Mouse (Mus musculus) MEL (cell line): Measurements from ENCODE around the gene Ccna2. TPM values are rescaled to one million over a fixed set of nuclear protein-coding genes. Genes with fewer than 3 reads are reported as not detected.
A peak's percentile ranks its signal among the peaks of the same experiment; 100 is the strongest.

Experiments
- DNase-seq: peaks from one replicate; pipeline ENCODE4 v3.0.0; 2011; ENCODE audit warnings: low read depth, low spot score
- H3K27ac ChIP-seq: 2 replicates; pipeline ENCODE4 v1.5.1; 2012; ENCODE audit warnings: low read depth, mild to moderate bottlenecking, control low read depth, low read length, moderate library complexity; ENCODE audit not compliant: control insufficient read depth
- H3K27me3 ChIP-seq, 2 experiments: fragments of 150-350 bp in 1 of 2; sonication (generic) in 1 of 2; 2 replicates each; pipeline ENCODE4 v1.6.1; 2012; ENCODE audit warnings: low read length in 2 of 2, mild to moderate bottlenecking in 2 of 2, improper control_type of control experiment in 1 of 2, moderate library complexity in 1 of 2; ENCODE audit not compliant: insufficient read depth in 2 of 2, control insufficient read depth in 1 of 2
- H3K36me3 ChIP-seq, 2 experiments: 2 replicates each; pipeline ENCODE4 v1.6.1; 2012 to 2014; ENCODE audit warnings: low read length in 2 of 2, improper control_type of control experiment in 1 of 2, inconsistent platforms in 1 of 2, mild to moderate bottlenecking in 1 of 2; ENCODE audit not compliant: insufficient read depth in 2 of 2, control insufficient read depth in 1 of 2
- H3K4me1 ChIP-seq, 2 experiments: fragments of 150-350 bp in 1 of 2; sonication (generic) in 1 of 2; 2 replicates each; pipeline ENCODE4 v1.6.1; 2012; ENCODE audit warnings: low read length in 2 of 2, improper control_type of control experiment in 1 of 2, mild to moderate bottlenecking in 1 of 2; ENCODE audit not compliant: insufficient read depth in 2 of 2, control insufficient read depth in 1 of 2
- H3K4me3 ChIP-seq, 2 experiments: fragments of 150-350 bp in 1 of 2; sonication (generic) in 1 of 2; 2 replicates each; pipeline ENCODE4 v1.5.1; 2012; ENCODE audit warnings: low read depth in 2 of 2, low read length in 2 of 2, mild to moderate bottlenecking in 2 of 2, moderate library complexity in 2 of 2, control low read depth in 1 of 2, improper control_type of control experiment in 1 of 2; ENCODE audit not compliant: control insufficient read depth in 1 of 2, insufficient read depth in 1 of 2
- H3K79me2 ChIP-seq: 2 replicates; pipeline ENCODE4 v1.6.1; 2012; ENCODE audit warnings: mild to moderate bottlenecking, low read length, moderate library complexity; ENCODE audit not compliant: control insufficient read depth, poor library complexity, insufficient read depth
- H3K9ac ChIP-seq: 2 replicates; pipeline ENCODE4 v1.6.1; 2012; ENCODE audit warnings: low read depth, mild to moderate bottlenecking, control low read depth, low read length, moderate library complexity; ENCODE audit not compliant: control insufficient read depth, poor library complexity, severe bottlenecking
- H3K9me3 ChIP-seq: fragments of 150-350 bp; sonication (generic); replicated peaks from 2 replicates; pipeline ENCODE4 v1.6.1; 2012; ENCODE audit warnings: mild to moderate bottlenecking, low read length, improper control_type of control experiment, moderate library complexity; ENCODE audit not compliant: insufficient read depth
- CHD1 ChIP-seq: IDR thresholded peaks from 2 replicates; pipeline ENCODE4 v1.6.1; 2012; ENCODE audit warnings: low read depth, mild to moderate bottlenecking, inconsistent platforms, low read length, improper control_type of control experiment
- CHD2 ChIP-seq: IDR thresholded peaks from 2 replicates; pipeline ENCODE4 v1.6.1; 2011; ENCODE audit warnings: low read length, improper control_type of control experiment
- E2F4 ChIP-seq: IDR thresholded peaks from 2 replicates; pipeline ENCODE4 v1.6.1; 2011; ENCODE audit warnings: low read depth, low read length, improper control_type of control experiment, borderline replicate concordance
- ELF1 ChIP-seq: IDR thresholded peaks from 2 replicates; pipeline ENCODE4 v1.6.1; 2014; ENCODE audit warnings: low read depth, mild to moderate bottlenecking, inconsistent platforms, low read length, improper control_type of control experiment, moderate library complexity
- GABPA ChIP-seq: IDR thresholded peaks from 2 replicates; pipeline ENCODE4 v1.6.1; 2012; ENCODE audit warnings: low read depth, mild to moderate bottlenecking, inconsistent platforms, low read length, improper control_type of control experiment, moderate library complexity
- GATA1 ChIP-seq: IDR thresholded peaks from 2 replicates; pipeline ENCODE4 v1.6.1; 2011; ENCODE audit warnings: low read depth, low read length, improper control_type of control experiment
- HCFC1 ChIP-seq: IDR thresholded peaks from 2 replicates; pipeline ENCODE4 v1.6.1; 2012; ENCODE audit warnings: low read depth, mild to moderate bottlenecking, inconsistent platforms, low read length, improper control_type of control experiment, moderate library complexity
- JUND ChIP-seq: IDR thresholded peaks from 2 replicates; pipeline ENCODE4 v1.6.1; 2011; ENCODE audit warnings: low read depth, mild to moderate bottlenecking, improper control_type of control experiment, low read length
- MAFK ChIP-seq: IDR thresholded peaks from 2 replicates; pipeline ENCODE4 v1.6.1; 2011; ENCODE audit warnings: low read depth, mild to moderate bottlenecking, low read length, improper control_type of control experiment, borderline replicate concordance
- MEF2A ChIP-seq: IDR thresholded peaks from 2 replicates; pipeline ENCODE4 v1.6.1; 2014; ENCODE audit warnings: low read depth, mild to moderate bottlenecking, inconsistent platforms, low read length, improper control_type of control experiment; ENCODE audit not compliant: poor library complexity, insufficient replicate concordance, severe bottlenecking; ENCODE audit errors: extremely low read depth
- MXI1 ChIP-seq: IDR thresholded peaks from 2 replicates; pipeline ENCODE4 v1.6.1; 2011; ENCODE audit warnings: mild to moderate bottlenecking, low read depth, low read length, improper control_type of control experiment
- MYB ChIP-seq: IDR thresholded peaks from 2 replicates; pipeline ENCODE4 v1.6.1; 2011; ENCODE audit warnings: mild to moderate bottlenecking, low read depth, low read length, improper control_type of control experiment
- MYC ChIP-seq: IDR thresholded peaks from 2 replicates; pipeline ENCODE4 v1.6.1; 2011; ENCODE audit warnings: low read depth, mild to moderate bottlenecking, low read length, improper control_type of control experiment, moderate library complexity
- NELFE ChIP-seq: IDR thresholded peaks from 2 replicates; pipeline ENCODE4 v1.6.1; 2011; ENCODE audit warnings: low read depth, low read length, improper control_type of control experiment
- NRF1 ChIP-seq: IDR thresholded peaks from 2 replicates; pipeline ENCODE4 v1.6.1; 2014; ENCODE audit warnings: low read depth, mild to moderate bottlenecking, inconsistent platforms, low read length, improper control_type of control experiment, moderate library complexity; ENCODE audit not compliant: poor library complexity, insufficient read depth, severe bottlenecking
- POLR2A ChIP-seq, 2 experiments: IDR thresholded peaks; 2 replicates each; pipeline ENCODE4 v1.6.1; 2011 to 2012; ENCODE audit warnings: low read length in 2 of 2, mild to moderate bottlenecking in 2 of 2, control low read depth in 1 of 2, improper control_type of control experiment in 1 of 2, low read depth in 1 of 2, moderate library complexity in 1 of 2; ENCODE audit not compliant: control insufficient read depth in 1 of 2, insufficient read depth in 1 of 2, poor library complexity in 1 of 2
- POLR2AphosphoS2 ChIP-seq: IDR thresholded peaks from 2 replicates; pipeline ENCODE4 v1.6.1; 2011; ENCODE audit warnings: low read length, improper control_type of control experiment
- POLR2AphosphoS5 ChIP-seq: IDR thresholded peaks from 2 replicates; pipeline ENCODE4 v1.6.1; 2012; ENCODE audit warnings: low read depth, borderline replicate concordance, mild to moderate bottlenecking, inconsistent platforms, low read length, moderate library complexity, mixed read lengths
- RAD21 ChIP-seq: IDR thresholded peaks from 2 replicates; pipeline ENCODE4 v1.6.1; 2011; ENCODE audit warnings: mild to moderate bottlenecking, low read depth, low read length, improper control_type of control experiment
- RCOR1 ChIP-seq: IDR thresholded peaks from 2 replicates; pipeline ENCODE4 v1.6.1; 2012; ENCODE audit warnings: low read depth, mild to moderate bottlenecking, inconsistent platforms, low read length, improper control_type of control experiment
- SIN3A ChIP-seq: IDR thresholded peaks from 2 replicates; pipeline ENCODE4 v1.6.1; 2012; ENCODE audit warnings: low read length, improper control_type of control experiment, inconsistent platforms
- SMC3 ChIP-seq: IDR thresholded peaks from 2 replicates; pipeline ENCODE4 v1.6.1; 2011; ENCODE audit warnings: low read depth, low read length, improper control_type of control experiment
- TBP ChIP-seq: IDR thresholded peaks from 2 replicates; pipeline ENCODE4 v1.8.0; 2011; ENCODE audit warnings: low read depth, low read length, improper control_type of control experiment
- UBTF ChIP-seq: IDR thresholded peaks from 2 replicates; pipeline ENCODE4 v1.6.1; 2012; ENCODE audit warnings: low read depth, mild to moderate bottlenecking, inconsistent platforms, low read length, improper control_type of control experiment, moderate library complexity, borderline replicate concordance; ENCODE audit not compliant: insufficient read depth
- USF1 ChIP-seq: IDR thresholded peaks from 2 replicates; pipeline ENCODE4 v1.6.1; 2014; ENCODE audit warnings: low read depth, mild to moderate bottlenecking, inconsistent platforms, low read length, improper control_type of control experiment, moderate library complexity
- USF2 ChIP-seq, 2 experiments: IDR thresholded peaks; 2 replicates each; pipeline ENCODE4 v1.6.1; 2011 to 2012; ENCODE audit warnings: improper control_type of control experiment in 2 of 2, low read length in 2 of 2, borderline replicate concordance in 1 of 2, inconsistent platforms in 1 of 2, low read depth in 1 of 2, mild to moderate bottlenecking in 1 of 2; ENCODE audit not compliant: insufficient read depth in 1 of 2
- ZC3H11A ChIP-seq: IDR thresholded peaks from 2 replicates; pipeline ENCODE4 v1.6.1; 2012; ENCODE audit warnings: low read depth, mild to moderate bottlenecking, inconsistent platforms, low read length, improper control_type of control experiment
- ZKSCAN1 ChIP-seq: IDR thresholded peaks from 2 replicates; pipeline ENCODE4 v1.6.1; 2012; ENCODE audit warnings: low read depth, mild to moderate bottlenecking, inconsistent platforms, low read length, improper control_type of control experiment, moderate library complexity
- ZMIZ1 ChIP-seq: IDR thresholded peaks from 2 replicates; pipeline ENCODE4 v1.6.1; 2012; ENCODE audit warnings: low read depth, mild to moderate bottlenecking, inconsistent platforms, low read length, improper control_type of control experiment, moderate library complexity
- ZNF384 ChIP-seq: IDR thresholded peaks from 2 replicates; pipeline ENCODE4 v1.6.1; 2012; ENCODE audit warnings: low read depth, mild to moderate bottlenecking, inconsistent platforms, low read length, improper control_type of control experiment
- polyA plus RNA-seq, 2 experiments: library from polyadenylated mRNA; stranded (reverse) in 1 of 2; unstranded in 1 of 2; fragments of >175 nt in 1 of 2; fragments of >200 nt in 1 of 2; gene quantifications; 2 replicates each; pipeline versions ENCODE4 v1.2.1 to v1.2.4; 2012; ENCODE audit warnings: low replicate concordance in 2 of 2, low read depth in 1 of 2; ENCODE audit not compliant: insufficient read length in 2 of 2, insufficient read depth in 1 of 2, missing spikeins in 1 of 2
- total RNA-seq: library from RNA; depleted of rRNA; stranded (reverse); fragments of 300-350 nt; gene quantifications from 2 replicates; pipeline ENCODE4 v1.2.3, GENCODE M21; 2012

The Ccna2 gene
- total and polyA plus RNA-seq, 3 experiments: 124 to 487 (median 180) TPM

DNA sequence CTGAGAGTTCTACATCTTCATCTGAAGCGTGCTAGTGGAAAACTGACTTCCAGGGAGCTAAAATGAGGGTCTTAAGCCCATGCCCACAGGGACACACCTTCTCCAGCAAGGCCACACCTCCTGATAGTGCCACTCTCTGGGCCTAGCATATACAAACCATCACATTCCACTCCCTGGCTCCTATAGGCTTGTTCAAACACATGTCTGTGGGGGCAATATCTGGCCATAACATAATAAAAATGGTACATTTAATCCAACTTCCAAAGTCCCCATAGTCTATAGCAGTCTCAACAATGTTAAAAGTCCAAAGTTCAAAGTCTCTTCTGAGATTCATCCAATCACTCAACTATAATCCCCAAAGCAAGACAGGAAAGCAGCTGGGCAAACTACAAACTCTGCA, 14.3 kb downstream of the Ccna2 start:
- H3K79me2 ChIP-seq: peaks cover 4% of the 10 kb centered on the region
- H3K36me3 ChIP-seq: peaks cover 0 to 7% of the 10 kb centered on the region in 2 experiments; a peak in 3 of 4 replicates
- H3K9ac ChIP-seq: no peak overlapping the region
- no peaks in the 10 kb centered on the region for H3K9me3 ChIP-seq
- TF ChIP-seq MYB (no peak), JUND (no peak)
- H3K27me3 ChIP-seq: no peaks in the 10 kb centered on the region
- DNase-seq: no peak
- no peak overlapping the region for H3K27ac ChIP-seq
- H3K4me1 ChIP-seq: no peaks in the 10 kb centered on the region
- no peak overlapping the region for H3K4me3 ChIP-seq

DNA sequence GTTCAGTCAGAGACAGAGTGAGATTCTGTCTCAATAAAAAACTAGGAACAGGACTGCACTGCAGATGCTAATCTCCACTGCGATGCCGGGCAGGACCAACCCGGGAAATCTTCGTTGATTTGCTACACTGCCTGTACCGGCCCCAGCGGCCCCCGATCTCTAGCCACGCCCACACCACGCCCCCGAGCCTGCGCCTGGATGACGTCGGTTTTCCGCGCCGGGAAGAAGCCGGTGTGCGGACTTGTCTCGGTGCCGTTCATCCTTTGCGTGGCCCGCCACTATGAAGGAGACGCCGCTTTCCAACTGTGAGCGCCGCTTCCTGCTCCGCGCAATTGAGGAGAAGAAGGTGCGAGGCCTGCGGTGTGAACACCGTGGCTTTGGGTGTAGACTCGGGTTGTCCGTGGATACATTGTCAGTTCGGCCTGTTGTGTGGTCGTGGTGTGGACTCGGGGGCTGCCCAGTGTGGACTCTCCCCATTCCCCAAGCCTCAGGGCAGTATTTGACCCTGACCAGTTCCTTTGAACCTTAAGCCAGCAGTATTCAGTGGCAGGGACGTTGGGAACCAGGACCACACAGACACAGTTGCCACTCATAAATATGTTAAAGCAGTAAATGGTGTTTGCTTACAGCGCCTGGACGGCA, 19.4 kb downstream of the Ccna2 start, which contains the start of gene Exosc9:
TSS of gene Exosc9 (plus strand) at position 201 of the 642 bp plus-strand sequence.
- DNase-seq: peak; percentile 89
- Histone ChIP-seq H3K9me3 (no peaks in the 10 kb centered on the region), H3K9ac (peak within 1 kb of the TSS; percentile 86), H3K27me3 (no peaks in the 10 kb centered on the region), H3K27ac (no peak within 1 kb of the TSS), H3K36me3 (peaks cover 0 to 5% of the 10 kb centered on the region in 2 experiments; a peak in 2 of 4 replicates), H3K4me3 (peak within 1 kb of the TSS; percentile 87 to 97), H3K4me1 (peaks cover 0 to 4% of the 10 kb centered on the region in 2 experiments; a peak in 1 of 4 replicates), H3K79me2 (peaks cover 6% of the 10 kb centered on the region)
- TF ChIP-seq ZNF384 (no peak), ELF1 (peak; percentile 70), NRF1 (peak; percentile 38; the same call in 1 of the 2 replicates), USF2 (IDR thresholded peaks at IDR 0.05; ENCODE audit: borderline replicate concordance in 1 of 2, insufficient read depth in 1 of 2, low read depth in 1 of 2, low read length in 2 of 2) (no peak), HCFC1 (peak; percentile 79), POLR2AphosphoS2 (peak; percentile 56; the same call in 1 of the 2 replicates), USF1 (no peak), MEF2A (no peak), MAFK (no peak), CHD2 (no peak), MYC (0 out of 2 replicates have a peak, but pooled peaks have one; percentile 18), GATA1 (no peak), MXI1 (peak; percentile 90), RAD21 (no peak), TBP (no peak), GABPA (no peak), SIN3A (peak; percentile 88), RCOR1 (no peak), NELFE (peak; percentile 73), MYB (no peak), ZKSCAN1 (no peak), POLR2AphosphoS5 (no peak), POLR2A (IDR thresholded peaks at IDR 0.05; ENCODE audit: control insufficient read depth in 1 of 2, insufficient read depth in 1 of 2, low read depth in 1 of 2, low read length in 2 of 2, poor library complexity in 1 of 2) (peak; percentile 55 to 75; a peak in 3 of 4 replicates), CHD1 (no peak), SMC3 (no peak), ZC3H11A (no peak), E2F4 (no peak), ZMIZ1 (no peak), UBTF (no peak)
